8 mouse cellular contexts compared by ENCODE assay signal in genomic region chr5:89543476-89543875, GRCm38 (mm10). TPM values are rescaled to one million over a fixed set of nuclear protein-coding genes. Genes with fewer than 3 reads are reported as not detected.
DNase-seq lines count a peak whose midpoint lies in the region.

No protein-coding gene starts in this region.

- intact Hi-C loops in heart, postnatal 10 days (cut with DNase I), result loop anchor here (1.0 to 5.0 kb wide), 3 partner anchors 137 to 654 kb away; no protein-coding TSS in a partner anchor

- DNase-seq in 416B (ENCODE audit: low read depth), result peak; percentile 57
- peak; percentile 44 for DNase-seq in adipocyte (ENCODE audit: low spot score)
- DNase-seq in embryo, embryonic 10 days (ENCODE audit: low spot score), result peak; percentile 73
- DNase-seq in heart, postnatal 10 days, result peak; percentile 60 to 73
- DNase-seq in layer of hippocampus, adult 8-10 months (ENCODE audit: low spot score in 2 of 2), result peak; percentile 57 to 81
- DNase-seq in lung, postnatal 10 days, result peak; percentile 73
- DNase-seq in right cerebral cortex, postnatal 14 days, result peak; percentile 78
- DNase-seq in spleen, adult 12 weeks (ENCODE audit: low spot score), result no peak

RNA-seq across cellular contexts. Expression of gene Npffr2, which starts 16.2 kb away (rescaled TPM):
- total RNA-seq in heart, postnatal 10 days (2021), result not detected
- total RNA-seq in layer of hippocampus, adult 8-10 months (2022), result under 1 TPM in 1 of 4 experiments, not detected in 3; 0.19 TPM
